Mouse (Mus musculus): ENCODE data around the gene Vmn2r59. TPM values are rescaled to one million over a fixed set of nuclear protein-coding genes. Genes with fewer than 3 reads are reported as not detected.

The Vmn2r59 gene
- polyA plus RNA-seq (2014; fragmentation: Illumina TruSeq; extraction: RNeasy Lipid Tissue Mini Kit (QIAGEN cat#74804); ENCODE audit: low replicate concordance): not detected

GRCm38 (mm10) chr7:42058923-42059322 lies at the start of gene Vmn2r59:
Gene Vmn2r59 (minus strand): TSS chr7:42059023.

GRCm38 (mm10) chr7:42107470-42107869 lies 48.6 kb upstream of the Vmn2r59 start, which contains the start of gene Vmn2r60:
Gene Vmn2r60 (plus strand): TSS chr7:42107770.

Other genes starting within 250 kb of the Vmn2r59 start
- gene Vmn2r58, start 186.3 kb downstream of the Vmn2r59 start, polyA plus RNA-seq (2014; fragmentation: Illumina TruSeq; extraction: RNeasy Lipid Tissue Mini Kit (QIAGEN cat#74804); ENCODE audit: low replicate concordance): not detected
- not detected for gene Vmn2r60, start 48.7 kb upstream of the Vmn2r59 start, polyA plus RNA-seq (2014; fragmentation: Illumina TruSeq; extraction: RNeasy Lipid Tissue Mini Kit (QIAGEN cat#74804); ENCODE audit: low replicate concordance)
- gene Vmn2r61, start 201.0 kb upstream of the Vmn2r59 start, polyA plus RNA-seq (2014; fragmentation: Illumina TruSeq; extraction: RNeasy Lipid Tissue Mini Kit (QIAGEN cat#74804); ENCODE audit: low replicate concordance): not detected